Mouse (Mus musculus): ENCODE results near the gene Polr2m.

Polr2m gene

GRCm38 (mm10) chr9:71466111-71466510 is 19.6 kb downstream of the Polr2m start:
- no peak for DNase-seq

DNA sequence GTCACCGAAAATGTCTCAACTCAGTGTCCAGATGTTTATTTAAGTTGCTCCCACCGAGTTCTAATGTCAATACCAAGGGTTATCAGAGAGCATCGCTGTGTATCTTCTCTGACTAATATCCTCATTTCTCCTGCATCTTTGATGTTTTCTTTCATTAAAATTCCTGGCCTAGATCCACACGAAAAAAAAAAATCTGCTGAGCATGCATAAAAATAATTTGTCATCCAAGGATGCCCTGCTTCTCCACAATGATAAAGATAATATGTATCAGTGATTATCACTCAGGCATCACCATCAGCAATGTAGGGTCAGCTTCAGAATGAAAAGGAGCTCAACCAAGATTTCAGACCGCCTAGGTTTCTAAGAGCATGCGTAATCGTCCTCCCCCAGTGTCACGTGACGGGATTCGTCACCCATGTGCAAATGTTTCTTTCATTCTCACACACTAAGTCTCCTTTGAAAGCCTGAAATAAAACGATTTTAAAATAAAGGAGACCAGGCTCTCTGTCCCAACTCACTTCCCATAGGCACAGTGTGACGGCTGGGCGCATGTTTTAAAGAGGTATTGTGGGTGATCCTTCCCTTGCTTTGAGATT is 22.6 kb downstream of the Polr2m start:
- DNase-seq = no peak

DNA sequence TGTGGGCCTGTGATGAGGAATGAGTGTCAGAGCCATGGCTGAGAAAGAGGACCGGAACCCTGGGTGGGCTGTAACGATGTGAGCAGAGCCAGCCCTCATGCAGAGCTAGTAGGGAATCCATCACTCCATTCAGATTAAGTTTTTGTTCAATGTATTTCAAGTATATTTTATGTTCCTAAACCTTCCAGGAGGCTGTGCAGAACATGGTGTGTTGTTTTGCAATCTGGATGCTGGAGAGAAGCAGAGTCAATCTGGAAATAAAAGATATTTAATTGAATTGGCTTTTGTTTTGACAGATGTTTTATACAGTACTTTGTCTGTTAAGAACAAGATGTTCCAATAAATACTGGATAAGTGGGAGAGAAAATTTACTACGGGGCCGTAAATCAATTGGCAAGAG is 29.0 kb downstream of the Polr2m start:
- no peak for DNase-seq

GRCm38 (mm10) chr9:71453917-71454316 is 31.8 kb downstream of the Polr2m start:
- DNase-seq = no peak

DNA sequence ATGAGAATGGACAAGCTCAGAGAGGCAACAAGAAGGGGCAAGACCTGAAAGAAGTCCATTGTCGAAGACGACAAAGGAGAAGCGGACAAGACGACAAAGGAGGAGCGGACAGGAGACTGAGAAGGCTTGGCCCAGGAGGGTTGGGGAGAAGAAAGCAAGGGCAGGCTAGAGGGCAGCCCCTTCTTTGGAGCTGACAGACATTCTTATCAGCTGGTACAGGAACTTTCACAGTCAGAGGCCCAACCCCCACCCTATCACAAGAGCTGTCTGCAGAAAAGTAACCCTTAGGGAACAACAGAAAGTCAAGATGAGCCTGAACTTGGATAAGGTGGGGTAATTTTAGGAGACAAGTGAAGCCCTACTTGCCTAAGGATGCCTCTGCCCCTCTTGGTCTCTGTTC is 32.4 kb downstream of the Polr2m start:
- DNase-seq = no peak

DNA sequence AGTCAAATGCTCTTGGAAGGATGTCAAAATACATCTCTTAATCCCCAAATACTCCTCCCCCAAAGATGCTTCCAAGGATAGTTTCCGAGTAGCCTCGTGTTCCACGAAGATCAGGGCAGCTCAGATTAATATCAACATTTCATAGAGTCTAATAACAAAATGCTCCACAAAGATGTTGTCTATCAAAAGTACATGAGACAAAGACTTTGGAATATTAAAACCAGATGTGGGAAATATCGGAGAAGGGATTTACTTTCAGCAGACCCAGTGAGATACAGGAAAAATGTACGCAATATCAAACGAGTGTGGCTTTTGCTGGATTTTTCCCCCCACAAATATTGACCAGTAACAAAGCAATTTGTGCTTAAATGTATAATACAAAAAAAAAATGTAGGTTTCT is 35.1 kb downstream of the Polr2m start:
- DNase-seq = no peak

- no peak for DNase-seq
These were observed 38.2 kb downstream of the Polr2m start for GRCm38 (mm10) chr9:71447573-71447972.

DNA sequence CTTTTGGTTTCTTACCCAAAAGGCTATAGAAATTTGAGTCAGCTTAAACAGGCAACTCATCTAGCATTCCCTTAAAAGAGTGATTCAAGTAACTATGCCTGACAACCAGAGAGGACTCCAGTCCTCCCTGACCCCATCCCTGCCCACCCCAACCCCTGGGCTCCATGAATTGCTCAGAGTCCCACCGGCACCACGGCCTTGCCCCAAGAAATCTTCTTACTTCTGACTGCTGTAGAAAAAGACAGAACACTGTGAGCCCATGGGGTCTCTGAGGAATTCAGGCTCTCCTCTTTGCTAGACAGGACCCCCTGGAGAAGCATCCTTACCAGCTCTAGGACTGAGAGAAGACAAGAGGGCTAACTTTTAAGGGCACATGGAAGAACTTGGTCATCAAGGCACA is 40.4 kb downstream of the Polr2m start:
- DNase-seq = no peak

- DNase-seq = no peak
These were observed 47.6 kb downstream of the Polr2m start for GRCm38 (mm10) chr9:71438146-71438545.

Measured in thymus, postnatal 36 days (tissue).